Mouse (Mus musculus) testis, postnatal 10 days (tissue): ENCODE measurements at regions not wholly inside any gene's neighbourhood (a gene's known extent, or its start where the extent isn't known, plus 50 kb on each side); places are given as distances from the start of the nearest gene placed in this dataset.

Experiments used
- DNase-seq: peaks from one replicate; pipeline ENCODE4 v3.0.0; 2021; ENCODE audit warnings: low spot score

DNA sequence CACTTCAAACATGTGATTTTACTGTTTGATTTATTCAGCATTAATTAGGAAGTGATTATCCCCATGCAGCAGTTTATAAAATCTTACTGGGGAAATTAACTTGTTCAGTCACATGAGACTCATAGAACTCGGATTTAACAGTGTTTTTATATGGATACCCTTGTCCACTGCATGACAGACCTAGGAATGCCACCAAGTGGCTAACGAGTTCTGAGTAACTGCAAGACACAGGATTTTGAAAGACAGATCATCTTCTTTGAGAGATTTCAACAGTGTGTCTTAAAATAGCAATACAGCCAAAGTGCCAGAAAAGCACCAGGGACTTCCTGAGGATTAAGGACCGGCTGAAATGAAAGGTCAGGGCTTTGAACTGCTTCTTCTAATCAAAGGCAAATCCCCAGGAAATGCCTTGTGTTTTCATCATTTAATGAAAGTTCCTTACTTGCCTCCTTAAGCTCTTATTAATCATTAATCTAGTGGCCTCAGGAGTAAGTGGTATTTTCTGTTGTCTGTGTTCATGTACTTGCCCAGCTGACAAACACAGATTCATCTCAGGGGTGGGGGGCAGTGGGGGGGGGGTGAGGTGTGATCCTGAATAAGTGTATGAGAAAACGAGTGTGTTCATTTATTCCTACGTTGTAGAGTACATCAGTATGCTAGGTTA lies 193.4 kb downstream of the Gm13691 start:
- no peak for DNase-seq

DNA sequence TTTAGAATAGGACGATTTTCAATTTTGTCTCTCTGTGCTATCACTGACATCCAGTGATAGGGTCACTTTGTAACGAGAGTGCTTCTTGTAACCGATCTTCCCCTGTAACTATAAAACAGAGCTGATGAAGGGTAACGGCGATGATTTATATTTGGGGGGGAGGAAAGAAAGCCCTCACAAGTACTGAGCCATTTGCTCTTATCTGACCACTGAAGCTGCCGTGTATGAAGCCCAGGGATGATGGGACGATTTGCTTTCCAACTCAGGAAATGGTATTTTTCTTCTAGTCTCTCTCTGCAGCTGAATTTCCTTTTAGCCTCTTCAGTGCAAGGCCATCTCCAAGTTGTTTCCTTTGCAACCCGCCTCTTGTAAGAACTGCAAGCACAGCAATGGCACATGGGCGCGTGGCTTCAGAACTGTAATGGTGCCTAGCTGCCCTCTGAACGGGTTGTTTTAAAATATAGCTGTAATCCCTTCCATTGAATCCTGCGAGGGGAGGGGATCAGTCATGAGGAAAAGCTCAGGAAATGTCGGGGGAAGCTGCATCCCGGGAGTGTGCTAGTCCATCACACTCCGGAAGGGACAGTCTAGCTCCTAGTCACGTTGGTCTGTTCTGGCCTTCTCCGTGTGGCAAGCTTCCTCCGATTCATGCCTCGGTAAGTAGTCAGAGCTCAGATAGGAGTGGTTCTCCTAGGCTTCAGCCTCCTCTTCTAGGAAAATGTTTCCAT lies 194.1 kb downstream of the Gm13691 start:
- no peak for DNase-seq

DNA sequence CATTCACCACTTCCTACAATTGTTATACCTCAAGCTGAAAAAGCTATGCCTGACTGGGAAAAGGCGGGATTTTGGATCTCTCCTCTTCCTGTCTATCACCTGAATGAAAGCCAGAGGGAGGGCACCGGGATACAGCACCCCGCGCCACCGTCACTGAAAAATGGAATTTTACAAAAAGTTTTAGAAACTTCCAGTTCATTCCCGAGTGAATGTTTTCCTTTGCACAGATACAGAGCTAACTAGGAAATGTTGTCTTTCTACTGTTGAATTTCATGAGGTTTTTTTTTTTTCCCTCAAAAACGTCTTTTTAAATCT lies 194.6 kb downstream of the Gm13691 start:
- no peak for DNase-seq

DNA sequence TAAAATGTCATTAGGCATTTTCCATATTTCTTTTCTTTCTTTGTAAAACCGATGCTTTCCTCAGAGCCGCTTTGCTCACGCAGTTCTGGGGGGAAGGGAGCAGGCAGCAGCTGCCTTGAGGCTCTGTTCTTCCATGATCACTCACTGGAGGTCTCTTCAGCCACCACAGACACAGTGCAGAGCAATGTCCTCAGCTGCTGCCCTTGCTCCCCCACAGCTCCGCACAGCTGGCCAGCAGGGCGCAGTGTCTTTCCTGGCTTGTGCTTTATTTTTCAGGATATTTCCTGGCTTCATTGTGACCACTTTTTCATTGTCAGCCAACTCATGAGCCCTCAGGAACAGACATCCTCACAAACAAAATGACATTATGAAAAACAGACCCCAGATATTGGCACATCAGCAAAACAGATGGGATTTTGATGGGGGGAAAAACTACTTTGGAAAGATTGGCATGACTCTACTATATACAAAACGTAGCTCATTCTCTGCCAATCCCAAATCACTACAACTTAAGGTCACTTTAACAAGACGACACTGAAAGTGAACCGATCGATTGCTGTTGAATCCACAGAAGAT lies 195.9 kb downstream of the Gm13691 start:
- peak; percentile 63 for DNase-seq

DNA sequence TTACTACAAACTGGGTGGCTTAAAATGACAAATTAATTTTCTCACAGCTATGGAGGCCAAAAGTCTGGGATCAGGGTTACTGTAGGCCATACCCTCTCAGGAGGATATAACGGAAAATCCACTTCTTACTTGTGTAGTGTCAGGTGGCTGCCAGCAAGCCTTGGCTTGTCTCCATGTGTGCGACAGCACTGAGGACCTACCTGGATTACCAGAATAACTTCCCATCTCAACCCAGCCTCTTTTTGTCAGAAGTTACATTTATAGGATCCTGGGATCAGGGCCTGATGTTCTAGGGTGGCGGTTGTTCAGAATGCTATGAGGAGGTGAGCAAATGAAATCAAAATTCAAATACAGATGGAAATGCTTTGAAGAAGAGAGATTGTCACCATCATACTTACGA lies 197.1 kb downstream of the Gm13691 start:
- DNase-seq, result no peak

DNA sequence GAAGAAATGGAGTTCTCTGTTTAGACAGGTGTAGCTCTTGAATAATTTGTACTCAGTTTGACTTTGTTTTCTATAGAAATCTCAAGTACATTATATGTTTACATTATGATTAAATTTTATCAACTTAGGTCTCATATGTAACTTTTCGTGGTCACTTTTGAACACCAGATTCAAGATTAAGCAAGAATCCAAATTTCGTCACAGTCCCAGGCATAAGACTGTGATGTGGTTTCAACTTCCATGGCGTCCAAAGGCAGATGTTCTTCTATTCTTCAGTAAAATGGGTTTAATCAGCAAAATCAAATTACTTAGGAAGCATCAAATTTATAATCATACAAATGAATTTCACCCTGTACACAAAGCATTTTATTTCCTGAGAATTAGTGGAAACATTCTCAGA lies 198.9 kb downstream of the Gm13691 start:
- no peak for DNase-seq

DNA sequence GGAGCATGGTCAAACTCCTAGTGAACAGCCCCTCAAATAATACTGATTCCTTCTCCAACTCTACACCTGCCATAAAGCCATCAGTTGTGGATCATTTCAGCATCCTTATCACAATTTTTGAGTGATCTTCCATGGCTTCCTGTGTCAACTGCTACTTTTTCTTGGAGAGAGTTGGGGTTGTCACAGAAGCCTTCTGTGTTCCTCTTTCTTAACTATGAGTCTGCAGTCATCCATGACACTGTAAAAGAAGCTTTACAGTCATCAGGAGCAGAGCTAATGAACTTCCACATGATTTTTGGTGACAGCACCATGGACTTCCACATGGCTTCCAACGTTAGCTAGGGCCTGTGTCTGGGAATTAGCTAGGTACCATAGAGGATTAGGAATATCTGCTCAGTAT lies 208.1 kb downstream of the Calcrl start:
- no peak for DNase-seq

DNA sequence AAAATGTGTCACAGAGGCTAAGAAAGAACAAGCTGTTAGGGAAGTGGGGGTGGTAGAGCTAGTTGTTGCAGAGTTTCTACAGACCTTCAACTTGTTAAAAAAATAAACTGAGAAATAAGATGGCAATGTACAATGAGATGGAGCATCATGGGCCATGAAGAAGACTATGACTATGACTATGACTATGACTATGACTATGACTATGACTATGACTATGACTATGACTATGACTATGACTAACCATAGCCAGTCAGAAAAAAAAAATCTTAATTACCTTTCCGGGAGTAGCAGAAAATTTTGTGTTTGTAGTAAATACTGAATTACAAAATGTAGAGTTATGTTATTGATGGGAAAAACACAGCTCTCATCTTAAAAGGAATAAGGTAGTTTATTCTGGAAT lies 203.2 kb downstream of the Calcrl start:
- DNase-seq, result no peak

DNA sequence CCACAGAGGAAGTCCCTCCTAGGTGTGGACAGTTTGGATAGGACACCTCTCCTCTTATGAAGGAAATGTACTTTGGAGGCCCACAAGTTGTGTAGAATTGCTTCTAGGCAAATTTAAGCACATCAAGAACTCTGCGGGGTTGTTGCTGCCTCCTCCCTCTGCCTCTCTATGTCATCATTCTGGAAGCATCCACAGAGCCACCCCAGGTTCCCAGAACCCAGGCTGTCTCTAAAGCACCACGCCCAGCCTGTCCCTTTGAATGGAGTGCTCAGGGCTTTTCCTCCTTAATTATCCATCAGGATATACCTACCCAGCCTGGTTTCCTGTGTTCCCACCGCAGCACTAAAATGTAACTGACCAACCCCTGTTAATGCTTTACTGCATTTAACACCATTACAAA lies 195.4 kb downstream of the Calcrl start:
- DNase-seq, result no peak

DNA sequence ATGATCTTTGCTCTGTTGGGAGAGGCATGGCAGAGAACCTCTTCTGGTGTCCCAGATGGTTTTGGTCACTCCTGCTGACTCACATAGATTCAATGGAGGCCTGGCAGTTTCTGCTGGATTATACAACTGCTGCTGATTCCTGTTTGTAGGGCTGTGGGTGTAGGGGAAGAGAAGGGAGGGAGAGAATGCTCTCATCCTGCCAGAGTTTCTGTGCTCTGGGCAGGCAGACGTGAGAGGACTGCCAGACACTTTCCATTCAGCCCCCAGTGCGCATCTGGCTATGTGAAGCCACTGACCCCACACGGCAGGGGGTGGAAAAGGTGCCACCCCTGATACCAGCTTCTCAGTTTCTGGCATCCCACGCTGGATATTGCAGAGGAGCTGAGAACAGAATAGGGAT lies 189.6 kb downstream of the Calcrl start:
- no peak for DNase-seq

DNA sequence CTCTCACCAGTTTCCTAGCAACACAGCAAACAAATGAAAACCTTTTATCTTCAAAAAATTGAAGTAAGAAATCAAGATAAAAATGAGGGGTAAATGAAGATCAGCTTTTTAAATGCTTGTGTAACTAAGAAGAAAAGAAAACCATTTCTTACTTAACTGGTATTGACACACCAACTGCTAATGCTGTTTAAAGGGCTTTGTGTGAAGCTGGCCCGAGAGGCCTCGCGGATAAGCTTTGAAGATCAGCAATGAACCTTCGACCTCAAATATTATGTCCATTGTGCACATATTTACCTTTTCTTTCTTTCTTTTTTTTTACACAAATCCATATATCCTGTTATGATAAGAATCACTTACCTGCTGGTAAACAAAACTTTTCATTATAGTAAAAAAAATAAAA lies 184.0 kb downstream of the Calcrl start:
- no peak for DNase-seq

DNA sequence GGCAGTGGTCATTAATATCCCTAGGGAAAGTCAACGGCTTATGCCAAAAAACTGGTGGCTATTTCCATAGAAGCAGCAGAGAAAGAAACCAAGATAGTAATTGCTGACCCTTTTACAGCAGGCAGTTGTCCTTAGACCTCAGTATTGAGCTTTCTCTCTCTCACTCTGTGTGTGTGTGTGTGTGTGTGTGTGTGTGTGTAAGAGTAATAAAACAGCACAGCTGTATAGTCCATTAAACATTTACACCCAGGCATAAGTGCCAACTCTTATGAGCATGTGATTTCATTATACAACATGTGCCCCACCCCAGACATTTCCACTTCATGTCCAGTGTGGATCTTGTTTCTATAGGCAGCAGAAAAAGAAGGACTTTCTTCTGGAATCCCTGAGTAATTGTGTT lies 183.2 kb downstream of the Calcrl start:
- DNase-seq, result no peak

DNA sequence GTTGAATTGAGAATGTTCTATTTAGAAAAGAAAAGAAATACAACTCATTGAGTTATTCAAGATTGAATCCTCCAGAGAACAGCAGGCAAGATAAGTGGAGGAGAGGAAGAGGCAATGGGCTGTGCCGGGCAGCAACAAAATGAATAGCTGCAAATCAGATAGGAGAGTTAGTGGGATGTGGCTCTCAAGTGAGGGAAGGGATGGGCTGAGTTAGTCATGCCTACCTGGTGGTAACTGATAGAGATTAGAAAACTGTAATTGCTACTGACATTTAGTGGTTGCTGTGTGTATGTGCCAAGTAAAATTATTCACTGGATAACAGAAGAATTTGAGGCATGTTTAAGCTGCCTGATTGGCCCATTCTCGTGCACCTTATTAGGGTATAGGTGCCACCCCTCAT lies 179.3 kb downstream of the Calcrl start:
- DNase-seq, result no peak

DNA sequence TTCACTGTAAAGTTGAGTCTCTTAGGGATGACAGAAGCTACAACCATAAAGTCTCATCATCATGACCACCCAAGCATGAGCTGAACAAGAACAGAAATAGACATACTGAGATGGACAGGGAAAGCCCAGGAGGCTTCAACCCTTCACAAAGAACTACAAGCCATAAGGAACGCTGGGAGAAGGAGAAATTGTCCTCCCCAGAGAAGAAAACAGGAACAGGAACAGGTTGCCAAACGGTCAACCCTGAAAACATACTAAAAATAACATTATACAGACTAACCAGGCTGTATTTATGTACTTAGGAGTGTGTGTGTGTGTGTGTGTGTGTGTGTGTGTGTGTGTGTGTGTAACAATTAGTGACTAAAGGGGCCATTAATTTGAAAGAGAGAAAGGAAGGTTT lies 178.6 kb downstream of the Calcrl start:
- DNase-seq, result no peak

DNA sequence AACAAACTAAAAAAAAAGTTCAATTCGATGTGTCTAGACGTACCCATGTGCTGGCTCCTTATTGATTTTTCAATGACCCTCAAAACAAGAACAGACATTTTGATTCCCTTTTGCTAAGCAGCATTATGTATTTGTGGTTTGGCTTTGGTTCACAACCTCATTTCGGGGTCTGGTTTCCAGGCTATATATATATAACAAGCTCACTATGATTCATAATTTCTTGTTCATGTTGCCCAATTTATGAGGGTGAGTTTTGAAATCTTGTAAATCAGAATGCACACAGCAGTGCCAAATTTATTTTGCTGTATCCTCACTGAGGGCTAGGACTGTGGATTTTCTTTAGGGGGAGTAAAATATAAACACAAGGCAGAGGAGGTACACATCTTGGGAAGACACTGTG lies 177.0 kb downstream of the Calcrl start:
- DNase-seq, result no peak

DNA sequence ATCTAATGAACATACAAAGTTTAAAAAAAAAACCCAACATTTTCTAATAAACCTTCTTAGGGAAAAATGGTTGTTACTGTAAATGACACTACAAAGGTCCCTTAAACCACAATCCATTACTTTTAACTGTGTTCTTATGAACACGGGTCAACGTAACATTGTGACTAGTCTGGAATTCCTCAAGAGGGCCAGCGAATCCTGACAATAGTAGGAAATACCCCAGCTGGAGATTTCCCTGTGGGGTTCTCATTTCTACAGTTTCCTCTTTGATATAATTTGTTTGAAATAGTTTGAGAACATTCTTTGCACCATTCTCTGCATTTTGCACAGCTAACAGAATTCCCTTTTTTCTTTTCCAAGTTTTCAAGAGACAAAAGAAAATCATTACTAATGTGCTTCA lies 175.3 kb downstream of the Calcrl start:
- no peak for DNase-seq

DNA sequence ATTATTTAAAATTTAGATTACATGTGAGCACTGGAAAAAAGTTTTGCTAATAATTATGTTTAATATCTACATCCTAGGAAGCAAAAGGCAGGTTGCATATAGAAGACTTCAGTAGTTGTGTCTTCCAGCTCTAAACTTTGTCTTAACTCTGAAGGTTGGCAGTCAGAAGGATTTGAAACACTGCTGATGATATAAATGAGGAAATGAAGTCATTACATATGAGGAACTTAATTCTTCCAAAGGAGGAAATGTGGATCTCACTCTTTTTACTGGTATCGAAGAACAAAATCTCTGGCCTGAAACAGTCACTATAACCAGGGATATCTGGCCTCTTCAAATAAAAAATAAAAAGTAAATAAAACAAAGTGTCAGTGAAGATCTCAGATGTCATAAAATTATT lies 173.1 kb downstream of the Calcrl start:
- no peak for DNase-seq

DNA sequence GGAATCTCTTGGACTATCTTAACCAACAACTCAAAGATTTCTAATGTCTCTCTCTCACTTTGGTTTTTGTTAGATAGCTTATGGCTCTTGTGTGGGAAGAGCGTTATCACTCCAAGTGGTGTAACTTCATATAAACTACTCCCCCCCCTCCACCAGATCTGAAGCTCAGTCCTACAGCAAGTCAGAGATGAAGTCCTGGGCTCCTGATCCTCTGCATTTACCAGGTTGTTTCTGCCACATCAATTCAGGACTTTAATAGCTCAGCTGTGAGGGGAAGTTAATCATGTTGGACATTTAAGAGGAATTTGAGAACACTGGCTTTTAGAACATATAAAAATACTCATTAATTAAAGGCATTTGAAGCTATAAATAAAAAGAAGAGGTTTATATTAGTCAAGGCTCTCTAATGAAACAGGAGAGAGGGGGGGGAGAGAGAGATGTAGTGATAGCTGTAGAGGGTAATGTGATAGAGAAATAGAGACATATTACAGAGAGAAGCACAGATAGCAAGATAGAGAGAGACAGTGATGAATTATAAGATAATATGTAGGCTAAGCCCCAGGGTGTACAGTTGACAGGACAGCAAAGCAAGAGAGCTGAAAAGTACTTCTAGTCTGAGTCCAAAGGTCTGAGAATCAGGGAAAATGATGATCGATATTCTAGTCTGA lies 166.7 kb downstream of the Calcrl start:
- DNase-seq, result no peak

DNA sequence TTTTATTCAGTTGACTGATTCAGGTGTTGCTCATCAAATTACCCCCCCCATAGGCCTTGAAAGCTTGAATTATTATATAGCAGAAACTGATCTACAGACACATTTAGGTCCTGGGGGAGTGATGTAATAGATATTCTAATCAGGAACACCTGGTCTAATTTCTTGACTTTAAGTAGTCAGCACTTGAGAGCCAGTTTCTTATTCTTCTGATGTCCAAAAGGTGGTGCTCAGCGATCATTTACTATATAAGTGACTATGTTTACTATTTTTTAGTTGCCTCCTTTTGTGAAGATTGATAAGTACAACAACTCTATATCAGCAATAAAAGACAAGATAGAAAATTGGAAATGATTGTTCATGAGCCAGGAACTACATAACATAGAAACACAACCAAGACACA lies 166.0 kb downstream of the Calcrl start:
- DNase-seq, result no peak

DNA sequence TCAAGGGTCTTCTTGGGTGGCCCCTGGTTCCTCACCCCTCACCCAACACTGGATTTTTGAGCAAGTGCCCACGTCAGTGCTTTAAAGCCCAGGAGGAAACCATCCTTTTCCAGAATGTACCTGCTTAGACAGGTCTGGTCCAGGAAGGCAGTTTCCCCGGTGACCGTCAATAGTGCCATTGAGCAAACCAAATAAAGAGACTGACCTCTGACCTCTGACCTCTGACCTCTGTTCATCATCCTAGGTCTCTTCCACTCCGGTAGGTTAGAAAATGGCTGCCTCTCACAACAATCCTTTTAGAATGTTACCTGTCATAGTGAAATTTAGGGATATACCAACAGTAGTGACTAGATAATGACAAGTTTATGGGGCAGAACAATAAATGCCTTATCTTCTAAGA lies 164.5 kb downstream of the Calcrl start:
- DNase-seq, result no peak

DNA sequence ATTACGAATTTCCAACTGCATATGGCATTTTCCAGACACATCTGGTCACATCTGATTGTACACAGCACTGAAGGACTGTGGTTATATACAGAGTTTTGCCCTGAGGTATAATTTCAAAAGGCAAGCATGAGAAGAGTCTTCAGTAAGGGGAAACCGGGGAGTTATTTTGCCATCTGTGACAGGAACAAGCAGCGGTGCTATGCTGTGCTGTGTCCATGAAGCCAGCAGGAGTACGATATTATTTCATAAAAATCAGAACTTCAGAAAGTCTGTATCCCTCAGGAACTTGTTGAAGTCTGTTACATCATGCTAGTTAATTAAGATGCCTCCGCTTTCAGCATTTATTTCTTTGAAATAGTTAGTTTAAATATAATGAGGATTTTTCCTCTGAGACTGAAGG lies 163.7 kb downstream of the Calcrl start:
- no peak for DNase-seq

DNA sequence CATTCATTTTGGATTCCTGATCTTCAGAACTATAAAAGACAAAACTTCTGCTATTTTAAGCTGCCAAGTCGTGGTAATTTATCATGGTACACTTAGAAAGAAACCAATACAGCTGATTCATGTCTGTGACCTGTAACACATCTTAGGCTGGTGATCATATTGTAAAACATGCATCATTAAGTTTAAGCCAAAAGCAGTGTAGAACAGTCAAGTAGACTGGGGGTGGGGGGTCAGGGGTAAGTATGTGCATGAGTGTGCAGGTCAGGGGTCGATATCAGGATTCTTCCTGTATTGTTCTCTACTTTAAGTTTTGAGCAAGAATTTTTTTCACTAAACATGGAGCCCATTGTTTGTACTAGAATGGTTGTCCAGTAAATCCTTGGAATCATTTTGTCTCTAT lies 160.7 kb downstream of the Calcrl start:
- no peak for DNase-seq

DNA sequence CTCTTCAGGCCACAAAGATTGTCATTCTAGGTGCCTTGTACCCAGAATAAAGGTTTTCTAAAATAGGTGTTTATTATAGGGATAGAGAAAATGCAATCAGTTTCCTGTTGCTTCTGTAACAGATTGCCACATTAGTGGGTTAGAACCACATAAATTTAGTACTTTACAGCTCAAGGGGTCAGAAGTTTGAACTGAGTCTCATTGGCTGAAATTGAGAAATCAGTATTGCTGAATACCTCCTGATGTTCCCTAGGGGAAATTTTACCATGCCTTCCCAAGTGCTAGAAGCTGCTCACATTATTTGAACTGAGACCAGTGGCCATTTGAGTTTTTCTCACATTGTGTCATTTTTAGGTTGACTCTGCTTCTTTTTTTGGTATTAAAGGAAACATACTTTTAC lies 160.2 kb downstream of the Calcrl start:
- DNase-seq, result no peak
